Mouse (Mus musculus) heart, adult 2 months (tissue): ENCODE measurements around the gene Klf2.

Experiments used
- CTCF ChIP-seq: fragments of 200-600 bp; IDR thresholded peaks from 2 replicates; pipeline ENCODE4 v1.8.1; 2022; ENCODE audit warnings: antibody characterized with exemption, mild to moderate bottlenecking, moderate library complexity
- EP300 ChIP-seq: fragments of 200-500 bp; IDR thresholded peaks from 2 replicates; pipeline ENCODE4 v1.6.1; 2011; ENCODE audit warnings: low read depth, low read length, control low read depth; ENCODE audit not compliant: insufficient read depth
- POLR2A ChIP-seq: fragments of 200-500 bp; IDR thresholded peaks from 2 replicates; pipeline ENCODE4 v1.6.1; 2011; ENCODE audit warnings: mild to moderate bottlenecking, low read depth, low read length, control low read depth; ENCODE audit not compliant: insufficient read depth

GRCm38 (mm10) chr8:72329116-72329515 is 10.3 kb downstream of the Klf2 start:
- TF ChIP-seq EP300 (no peak), POLR2A (no peak), CTCF (no peak)
